Mouse (Mus musculus) mesoderm, embryonic 11.5 days (tissue): Measurements from ENCODE around the gene Gm11549.

Experiments
- DNase-seq: peaks from one replicate; pipeline ENCODE4 v3.0.0-alpha.2; 2012; ENCODE audit warnings: low read depth, low spot score

Gm11549 gene

GRCm38 (mm10) chr3:36481776-36482193, 39.8 kb downstream of the Gm11549 start:
- peak; percentile 74 for DNase-seq

GRCm38 (mm10) chr3:36480486-36480885, 41.1 kb downstream of the Gm11549 start:
- no peak for DNase-seq

GRCm38 (mm10) chr3:36478776-36479175, 42.8 kb downstream of the Gm11549 start:
- no peak for DNase-seq

GRCm38 (mm10) chr3:36476261-36477155, 45.1 kb downstream of the Gm11549 start:
- no peak for DNase-seq

GRCm38 (mm10) chr3:36475532-36476087, 46.0 kb downstream of the Gm11549 start, which contains the start of the genes Anxa5 and 1810062G17Rik:
Gene Anxa5, minus strand, starts transcription at chr3:36475894.
Gene 1810062G17Rik, plus strand, starts transcription at chr3:36475937.
- peak; percentile 95 for DNase-seq

- DNase-seq, result no peak
These were observed 46.6 kb downstream of the Gm11549 start for GRCm38 (mm10) chr3:36474938-36475483.

- no peak for DNase-seq
These were observed 47.2 kb downstream of the Gm11549 start for GRCm38 (mm10) chr3:36474421-36474820.

- no peak for DNase-seq
These were observed 48.4 kb downstream of the Gm11549 start for GRCm38 (mm10) chr3:36473222-36473621.

- DNase-seq, result no peak
These were observed 49.8 kb downstream of the Gm11549 start for GRCm38 (mm10) chr3:36471856-36472255.

GRCm38 (mm10) chr3:36468871-36469270, 52.7 kb downstream of the Gm11549 start:
- no peak for DNase-seq

GRCm38 (mm10) chr3:36467632-36468031, 54.0 kb downstream of the Gm11549 start:
- DNase-seq, result no peak

GRCm38 (mm10) chr3:36465538-36465937, 56.1 kb downstream of the Gm11549 start:
- no peak for DNase-seq
